Mouse (Mus musculus): ENCODE measurements at regions not wholly inside any gene's neighbourhood (a gene's known extent, or its start where the extent isn't known, plus 50 kb on each side); places are given as distances from the start of the nearest gene placed in this dataset.

DNA sequence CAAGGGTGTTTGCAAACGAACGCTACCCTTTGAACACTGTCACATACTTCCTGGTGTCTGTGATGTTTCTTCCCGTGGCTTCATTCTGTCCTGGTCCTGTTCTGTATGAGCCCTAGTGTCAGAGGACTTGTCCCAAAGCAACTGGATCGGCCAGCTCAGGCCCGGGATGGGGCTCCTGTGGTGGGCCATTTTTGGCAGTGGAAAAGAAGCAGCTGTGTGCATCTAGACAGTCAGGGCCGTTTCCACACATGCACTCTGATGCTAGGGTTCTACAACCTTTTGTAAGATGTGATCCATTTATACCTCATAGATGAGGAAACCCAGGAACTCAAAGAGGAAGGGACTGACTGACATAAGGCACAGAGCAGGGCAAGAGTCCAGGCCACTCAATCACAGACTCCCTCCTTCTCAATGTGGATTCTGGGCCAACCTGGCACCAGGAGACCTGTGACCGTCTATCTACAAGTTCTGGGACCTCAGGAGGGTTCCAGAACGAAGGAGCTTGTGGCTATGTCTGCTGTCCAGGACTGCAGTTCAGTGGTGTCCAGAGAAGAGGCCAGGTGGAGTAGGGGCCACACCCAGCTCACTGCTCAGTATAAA is 155.2 kb downstream of the Trim29 start:
- in situ Hi-C loops (cut with MboI, MseI): no loop called here

DNA sequence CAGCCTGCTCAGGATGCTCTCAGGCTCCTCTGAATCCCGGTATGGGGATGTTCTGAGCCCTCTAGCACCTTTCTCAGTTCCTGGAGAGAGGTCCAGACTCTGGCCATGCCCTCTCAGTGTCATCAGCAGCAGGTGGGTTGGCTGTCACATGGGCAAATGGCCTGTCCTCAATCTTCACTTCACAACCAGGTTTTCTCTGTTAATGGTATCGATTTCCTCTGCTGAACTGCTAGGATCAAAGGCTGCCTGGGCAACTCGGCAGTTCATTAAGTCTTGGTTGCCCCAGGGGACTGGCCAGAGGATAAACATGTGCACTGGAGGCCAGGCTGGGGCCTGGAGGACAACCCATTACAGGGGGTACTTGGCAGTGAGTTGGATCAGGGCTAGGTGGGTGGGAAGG is 156.2 kb downstream of the Trim29 start:
- in situ Hi-C loops (cut with MboI, MseI): no loop called here

- in situ Hi-C loops (cut with MboI, MseI): no loop called here
These were observed 158.6 kb downstream of the Trim29 start for GRCm38 (mm10) chr9:43469215-43469614.

GRCm38 (mm10) chr9:43472231-43472630 is 161.6 kb downstream of the Trim29 start:
- in situ Hi-C loops (cut with MboI, MseI): no loop called here

DNA sequence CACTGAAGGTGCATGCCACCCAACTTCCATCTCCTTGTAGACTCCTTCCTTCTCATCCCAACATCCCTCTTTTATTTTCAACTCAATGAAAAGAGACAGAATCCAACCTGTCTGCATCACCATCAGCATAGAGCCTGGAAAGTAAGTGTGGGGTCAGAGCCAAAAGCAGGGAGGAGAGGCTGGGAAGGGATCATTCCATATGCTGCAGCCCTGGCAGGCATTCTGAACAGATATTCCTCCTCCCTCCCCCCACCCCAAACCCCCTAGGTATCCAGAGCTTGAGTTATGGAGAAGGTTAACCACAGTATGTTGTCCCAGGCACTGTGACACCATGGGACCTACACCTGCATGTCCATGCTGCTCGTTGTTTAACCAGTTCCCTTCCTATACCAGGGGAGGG is 162.5 kb downstream of the Trim29 start:
- in situ Hi-C loops (cut with MboI, MseI): no loop called here

DNA sequence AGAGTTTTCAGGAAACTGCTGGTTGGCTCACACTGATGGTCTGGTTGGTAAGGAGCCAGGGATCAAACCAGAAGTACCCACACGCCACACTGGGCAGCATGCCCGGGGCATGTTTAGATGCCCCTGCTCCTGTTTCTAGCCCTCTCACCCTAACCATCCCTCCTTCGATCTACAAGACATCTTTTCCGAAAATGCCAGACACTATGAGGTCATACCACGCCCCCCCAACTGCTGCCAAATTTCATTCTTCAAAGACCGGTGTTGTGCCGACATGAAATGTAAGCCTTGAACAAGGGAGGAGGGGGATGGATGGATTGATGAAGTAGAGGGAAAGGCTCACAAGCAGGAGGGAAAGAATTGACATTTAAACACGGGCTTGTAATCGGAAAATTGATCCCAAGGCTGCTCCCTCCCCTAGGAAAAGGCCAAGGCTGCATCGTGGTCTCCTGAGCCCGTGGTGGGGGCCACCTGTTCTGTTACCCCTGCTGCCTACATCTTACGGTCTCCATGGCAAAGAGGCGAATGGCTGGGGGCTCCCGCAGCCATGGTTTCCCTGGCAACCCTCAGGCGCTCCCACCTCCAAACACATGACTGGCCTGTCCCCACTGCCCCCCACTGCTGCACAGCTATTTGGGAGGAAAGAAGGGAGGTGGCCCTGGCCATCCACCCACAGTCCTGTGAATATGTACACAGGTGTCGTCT is 163.1 kb downstream of the Trim29 start:
- in situ Hi-C loops (cut with MboI, MseI): no loop called here

- in situ Hi-C loops (cut with MboI, MseI): no loop called here
These were observed 163.6 kb downstream of the Trim29 start for GRCm38 (mm10) chr9:43474303-43474643.

- in situ Hi-C loops (cut with MboI, MseI): no loop called here
These were observed 170.4 kb downstream of the Trim29 start for GRCm38 (mm10) chr9:43480826-43481591.

DNA sequence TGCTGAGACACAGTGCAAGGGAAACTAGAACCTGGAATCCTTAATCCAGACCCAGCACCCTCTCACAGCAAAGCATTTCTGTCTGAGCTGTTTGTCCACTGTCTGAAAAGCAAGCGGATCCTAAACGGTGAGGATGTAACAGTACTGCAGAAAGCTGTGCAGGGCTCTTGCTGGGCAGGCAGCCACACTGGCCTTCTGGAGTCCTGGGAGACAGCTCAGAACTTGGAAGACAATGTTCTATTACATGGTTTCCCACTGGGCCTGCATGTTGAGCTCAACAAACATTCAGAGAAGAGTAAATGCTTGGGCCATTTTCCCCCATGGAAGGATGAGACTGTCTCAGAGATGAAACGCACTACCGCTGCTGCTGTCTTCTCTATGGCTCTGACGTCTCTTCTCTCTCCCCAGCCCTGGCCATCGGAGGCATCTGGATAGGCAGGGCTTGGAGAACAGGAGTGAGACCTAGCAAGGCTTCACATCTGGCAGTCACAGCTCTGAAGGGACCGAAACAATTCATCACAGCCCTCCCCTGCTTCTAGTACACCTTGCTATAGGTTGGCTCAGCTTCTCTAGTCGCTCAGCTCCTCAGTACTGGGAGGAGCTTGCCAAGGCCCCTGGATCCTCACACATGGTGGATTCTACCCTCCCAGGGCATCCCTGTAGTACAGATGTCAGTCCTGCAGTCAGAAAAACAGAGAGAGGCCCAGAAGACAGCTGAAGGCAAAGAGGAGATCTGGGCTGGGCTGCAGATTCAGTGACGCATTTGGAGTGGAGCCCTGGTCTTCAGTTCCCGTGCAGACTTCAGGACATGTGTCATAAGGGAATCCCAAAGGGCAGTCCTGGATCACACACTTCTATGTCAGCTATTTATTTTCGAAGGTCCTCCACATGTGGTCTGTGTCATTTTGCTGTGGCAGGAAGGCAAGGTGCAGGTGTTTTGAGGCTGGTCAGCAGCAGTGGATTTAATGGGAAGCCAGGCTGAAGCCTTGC is 171.7 kb downstream of the Trim29 start:
- in situ Hi-C loops (cut with MboI, MseI): no loop called here

DNA sequence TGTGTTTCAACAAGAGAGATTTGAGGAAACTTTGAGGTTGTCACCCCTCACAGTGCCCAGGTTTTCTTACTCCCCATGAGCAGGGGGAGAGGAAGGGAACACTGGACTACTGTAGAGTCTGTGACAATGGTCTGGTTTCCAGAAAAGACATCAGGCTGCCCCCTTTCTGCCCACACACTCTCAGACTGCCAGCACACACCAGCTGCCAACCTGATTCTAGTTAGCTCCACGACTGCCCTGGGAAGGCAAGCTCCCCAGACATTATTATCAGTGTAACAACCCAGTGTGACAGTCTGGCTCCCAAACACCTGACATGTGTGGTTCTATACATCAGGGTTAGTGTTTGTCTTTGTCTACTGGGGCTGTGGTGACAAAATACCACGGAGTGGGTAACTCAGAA is 172.5 kb downstream of the Trim29 start:
- in situ Hi-C loops (cut with MboI, MseI): no loop called here

DNA sequence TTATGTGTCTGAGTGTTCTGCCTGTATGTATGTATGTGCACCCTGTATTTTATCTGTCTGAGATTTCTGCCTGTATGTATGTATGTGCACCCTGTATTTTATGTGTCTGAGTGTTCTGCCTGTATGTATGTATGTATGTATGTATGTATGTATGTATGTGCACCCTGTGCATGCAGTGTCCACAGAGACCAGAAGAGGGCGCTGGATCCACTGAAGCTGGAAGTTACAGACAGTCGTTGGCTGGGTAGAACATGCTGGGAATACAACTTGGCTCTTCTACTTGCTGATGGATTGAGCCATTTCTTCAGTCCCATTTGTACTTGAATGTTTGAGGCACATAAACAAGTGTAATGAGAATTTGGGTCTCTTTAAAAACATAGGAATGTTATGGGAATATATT is 173.3 kb downstream of the Trim29 start:
- in situ Hi-C loops (cut with MboI, MseI): no loop called here

- in situ Hi-C loops (cut with MboI, MseI): loop anchor here (5.0 kb wide), 1 partner anchor 81 kb away; no protein-coding TSS in a partner anchor
These were observed 176.1 kb downstream of the Trim29 start for GRCm38 (mm10) chr9:43486704-43487103.

- in situ Hi-C loops (cut with MboI, MseI): loop anchor here (5.0 kb wide), 1 partner anchor 78 kb away; no protein-coding TSS in a partner anchor
These were observed 178.6 kb downstream of the Trim29 start for GRCm38 (mm10) chr9:43489205-43489604.

DNA sequence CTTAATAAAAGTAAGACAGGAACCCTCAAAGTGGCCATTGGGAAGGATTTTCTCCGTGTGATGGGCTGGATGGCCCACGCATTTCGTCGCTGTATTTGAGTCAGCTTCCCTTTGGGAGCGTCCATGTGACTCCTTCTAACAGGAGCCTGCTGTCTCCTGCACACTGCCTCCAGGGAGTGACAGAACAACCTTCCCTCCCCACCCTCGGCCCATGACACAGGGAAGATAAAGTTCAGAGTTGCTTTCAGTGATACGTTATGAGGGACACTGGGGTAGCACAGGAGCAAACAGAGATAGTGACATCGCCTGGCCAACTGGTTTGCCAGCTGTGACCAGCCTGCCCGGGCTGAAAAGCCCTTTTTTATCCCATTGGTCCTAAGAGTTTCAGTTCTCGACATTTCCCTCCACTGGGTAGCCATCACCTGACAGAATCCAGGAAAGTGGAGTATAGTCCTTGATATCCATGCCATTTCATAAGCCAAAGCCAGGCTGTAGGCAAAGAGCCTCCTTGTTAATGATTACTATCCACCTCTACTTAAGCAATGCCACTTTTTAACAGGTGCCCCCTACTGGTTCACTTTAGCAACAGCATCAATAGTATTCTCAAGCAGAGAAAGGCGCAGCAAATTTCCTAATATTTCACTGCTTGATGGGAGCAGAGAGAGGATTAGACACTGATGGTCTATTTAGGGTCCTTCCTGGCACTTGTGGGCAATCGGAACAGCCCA is 180.5 kb downstream of the Trim29 start:
- in situ Hi-C loops (cut with MboI, MseI): no loop called here

- in situ Hi-C loops (cut with MboI, MseI): no loop called here
These were observed 181.8 kb downstream of the Trim29 start for GRCm38 (mm10) chr9:43492236-43493000.

DNA sequence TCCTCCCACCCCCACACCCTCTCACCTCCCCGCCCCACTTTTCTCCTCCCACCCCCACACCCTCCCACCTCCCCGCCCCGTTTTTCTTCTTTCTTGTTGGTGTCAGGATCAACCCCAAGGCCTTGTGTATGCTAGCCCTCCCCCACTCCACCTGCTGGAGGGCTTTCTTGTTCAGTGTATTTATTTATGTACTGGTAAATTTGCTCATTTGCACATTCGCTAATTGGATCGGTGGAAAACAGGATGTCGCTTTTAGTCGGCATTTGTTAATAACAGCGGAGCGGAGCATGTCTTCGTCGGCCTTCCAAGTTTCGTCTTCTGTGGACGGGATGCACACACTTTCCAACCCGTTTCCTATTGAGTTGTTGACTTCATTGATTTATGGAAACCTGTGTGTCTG is 187.9 kb downstream of the Trim29 start:
- in situ Hi-C loops (cut with MboI, MseI): no loop called here

- in situ Hi-C loops (cut with MboI, MseI): no loop called here
These were observed 193.8 kb downstream of the Trim29 start for GRCm38 (mm10) chr9:43504270-43504932.

- in situ Hi-C loops (cut with MboI, MseI): no loop called here
These were observed 195.2 kb downstream of the Trim29 start for GRCm38 (mm10) chr9:43505856-43506255.

DNA sequence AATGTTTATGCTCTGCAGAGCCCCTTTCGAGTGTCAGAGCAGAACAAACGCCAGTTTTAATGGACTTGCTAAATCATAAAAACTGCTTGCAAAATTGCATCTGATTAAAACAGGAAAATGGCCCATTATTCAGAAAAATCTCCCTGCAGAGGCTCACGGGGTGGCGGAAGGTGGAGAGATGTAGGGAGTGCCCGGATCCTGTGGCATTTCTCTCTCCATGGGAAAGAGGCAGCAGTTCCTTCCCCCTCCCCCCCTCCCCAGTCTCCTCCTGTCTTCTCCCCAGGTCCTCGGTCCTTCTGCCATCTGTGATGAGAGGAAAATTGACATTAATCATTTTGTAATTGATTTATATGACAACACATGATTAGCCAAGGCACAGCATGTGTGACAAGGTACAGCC is 195.6 kb downstream of the Trim29 start:
- in situ Hi-C loops (cut with MboI, MseI): no loop called here

GRCm38 (mm10) chr9:43512806-43513205 is 202.2 kb downstream of the Trim29 start:
- in situ Hi-C loops (cut with MboI, MseI): no loop called here
